Mouse (Mus musculus): ENCODE measurements around the gene Hoxa7.

DNA sequence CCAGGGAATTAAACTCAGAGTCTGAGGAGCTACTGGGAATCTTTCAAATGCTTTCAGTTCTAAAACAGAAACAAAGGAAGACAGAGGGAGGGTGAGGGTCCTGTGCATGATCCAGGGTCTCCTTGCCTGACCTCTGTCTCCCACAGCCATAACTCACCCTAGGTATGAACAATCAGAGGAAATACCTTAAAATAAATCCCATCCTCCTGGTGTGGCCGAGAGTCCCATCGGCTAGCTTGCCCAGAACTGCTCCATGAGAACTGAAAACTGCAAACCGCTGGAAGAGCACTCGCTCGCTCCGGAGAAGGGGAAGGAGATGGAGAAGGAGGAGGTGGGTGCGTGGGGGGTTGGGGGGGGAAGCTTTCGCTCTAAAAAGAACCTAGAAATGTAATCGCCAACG is 42.0 kb downstream of the Hoxa7 start:
- TF ChIP-seq CTCF (IDR thresholded peaks at IDR 0.05; ENCODE audit: low read depth) (no peak), EP300 (optimal IDR thresholded peaks at IDR 0.05) (no peak)
